Mouse (Mus musculus): ENCODE data around the gene Zfp128. TPM values are rescaled to one million over a fixed set of nuclear protein-coding genes. Genes with fewer than 3 reads are reported as not detected.
"Not testable (repeated sequence)": the region's sequence is repeated elsewhere in the genome, so short reads cannot be mapped to it uniquely, and the experiment has no call there.

Gene Zfp128
- polyA plus RNA-seq, 1 experiment from 2014 or later: 3.1 TPM

DNA sequence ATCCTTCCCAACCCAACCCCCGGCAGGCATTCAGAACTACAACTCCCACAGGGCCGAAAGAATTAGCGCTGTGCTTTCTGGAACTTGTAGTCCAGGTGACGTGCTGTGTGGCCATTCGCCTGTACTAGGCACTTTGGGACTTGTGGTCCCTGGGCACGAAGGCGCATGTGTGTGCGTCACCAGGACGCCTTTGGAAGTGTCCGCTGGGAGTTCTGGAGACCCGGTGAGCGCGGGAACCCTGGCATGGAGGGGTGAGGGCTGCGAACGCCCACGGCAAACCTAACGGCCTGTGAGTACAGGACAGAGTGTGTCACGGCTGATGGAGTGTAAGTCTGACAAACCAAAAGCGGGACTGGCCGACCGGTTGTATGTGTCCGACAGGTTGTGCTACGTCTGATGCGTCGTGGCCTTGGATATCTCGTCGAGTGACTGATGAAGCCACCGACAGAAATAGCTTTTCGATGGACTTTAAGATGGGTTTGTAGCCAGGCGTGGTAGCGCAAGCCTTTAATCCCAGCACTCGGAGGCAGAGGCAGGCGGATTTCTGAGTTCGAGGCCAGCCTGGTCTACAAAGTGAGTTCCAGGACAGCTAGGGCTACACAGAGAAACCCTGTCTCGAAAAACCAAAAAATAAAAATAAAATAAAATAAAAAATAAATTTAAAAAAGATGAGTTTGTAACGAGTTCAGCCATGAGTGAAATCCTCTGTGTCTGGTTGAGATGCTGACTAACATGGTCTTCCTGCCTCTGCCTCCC is 16.9 kb downstream of the Zfp128 start, which contains the start of gene Zscan22:
Gene Zscan22, plus strand, starts transcription at position 161 of the 756 bp plus-strand sequence.
- peak within 1 kb of the TSS; percentile 14; the same call in 1 of the 2 replicates for H3K27ac ChIP-seq
- H3K36me3 ChIP-seq: no peaks in the 10 kb centered on the region
- 5% methylated on average over 36 of the region's 36 CpGs for WGBS

DNA sequence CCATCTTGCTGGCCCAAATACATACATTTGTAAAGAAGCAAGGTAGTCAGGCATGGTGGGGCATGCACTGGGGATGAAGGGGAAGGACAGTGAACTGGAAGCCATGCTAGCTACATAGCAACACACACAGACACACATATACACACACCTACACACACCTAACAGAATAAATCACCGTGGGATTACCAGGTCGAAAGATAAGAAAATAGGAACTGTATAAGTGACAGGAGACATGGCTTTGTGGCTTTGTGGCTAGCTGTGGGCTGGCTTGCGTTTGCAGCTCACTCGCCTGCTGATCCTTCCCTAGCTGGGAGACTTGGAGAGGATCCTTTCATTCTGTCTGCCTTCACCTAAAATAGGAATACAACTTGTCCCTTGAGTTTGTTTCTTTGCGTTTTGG is 20.5 kb downstream of the Zfp128 start:
- Histone ChIP-seq H3K9me3 (no peaks in the 10 kb centered on the region), H3K4me2 (replicated peaks) (no peak overlapping the region), H3K4me1 (replicated peaks) (peaks cover 4% of the 10 kb centered on the region; the same call in 1 of the 2 replicates), H3K4me3 (replicated peaks) (no peak overlapping the region), H3K36me3 (peaks cover 14% of the 10 kb centered on the region), H3K27me3 (replicated peaks) (no peaks in the 10 kb centered on the region), H3K27ac (no peak overlapping the region), H3K9ac (no peak overlapping the region)
- no peak for ATAC-seq
- 92% methylated on average over 5 of the region's 5 CpGs for WGBS

More for the DNA sequence above, 16.9 kb downstream of the Zfp128 start, which contains the start of gene Zscan22:
- H3K4me3 ChIP-seq (replicated peaks): peak within 1 kb of the TSS; percentile 58
- peaks cover 4% of the 10 kb centered on the region; the same call in 1 of the 2 replicates for H3K4me1 ChIP-seq (replicated peaks)
- peak; percentile 99 for ATAC-seq
- peak within 1 kb of the TSS; percentile 56 for H3K4me2 ChIP-seq (replicated peaks)
- no peaks in the 10 kb centered on the region for H3K27me3 ChIP-seq (replicated peaks)
- H3K9me3 ChIP-seq: no peaks in the 10 kb centered on the region
- H3K9ac ChIP-seq: peak within 1 kb of the TSS; percentile 58

DNA sequence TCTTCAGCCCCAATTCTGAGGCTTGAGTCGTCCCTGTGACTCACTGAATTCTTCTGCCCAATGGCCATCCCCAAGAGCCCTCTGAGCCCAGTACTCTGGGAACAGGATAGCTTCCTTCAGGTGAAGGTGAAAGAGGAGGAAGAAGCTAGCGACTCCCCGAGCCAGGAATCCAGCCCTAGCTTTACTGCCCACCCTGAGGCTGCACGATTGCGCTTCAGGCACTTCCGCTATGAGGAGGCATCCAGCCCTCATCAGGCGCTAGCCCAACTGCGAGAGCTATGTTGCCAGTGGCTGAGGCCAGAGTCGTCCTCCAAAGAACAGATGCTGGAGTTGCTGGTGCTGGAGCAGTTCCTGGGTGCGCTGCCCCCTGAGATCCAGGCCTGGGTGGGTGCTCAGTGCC is 22.6 kb downstream of the Zfp128 start:
- H3K4me1 ChIP-seq (replicated peaks): peaks cover 3% of the 10 kb centered on the region; the same call in 1 of the 2 replicates
- no peak overlapping the region for H3K4me3 ChIP-seq (replicated peaks)
- no peak overlapping the region for H3K9ac ChIP-seq
- no peaks in the 10 kb centered on the region for H3K27me3 ChIP-seq (replicated peaks)
- no peak for ATAC-seq
- WGBS: 59% methylated on average over 10 of the region's 10 CpGs
- peaks cover 31% of the 10 kb centered on the region for H3K36me3 ChIP-seq
- H3K27ac ChIP-seq: no peak overlapping the region
- H3K9me3 ChIP-seq: no peaks in the 10 kb centered on the region
- H3K4me2 ChIP-seq (replicated peaks): peak overlapping the region; percentile 17; the same call in 1 of the 2 replicates

DNA sequence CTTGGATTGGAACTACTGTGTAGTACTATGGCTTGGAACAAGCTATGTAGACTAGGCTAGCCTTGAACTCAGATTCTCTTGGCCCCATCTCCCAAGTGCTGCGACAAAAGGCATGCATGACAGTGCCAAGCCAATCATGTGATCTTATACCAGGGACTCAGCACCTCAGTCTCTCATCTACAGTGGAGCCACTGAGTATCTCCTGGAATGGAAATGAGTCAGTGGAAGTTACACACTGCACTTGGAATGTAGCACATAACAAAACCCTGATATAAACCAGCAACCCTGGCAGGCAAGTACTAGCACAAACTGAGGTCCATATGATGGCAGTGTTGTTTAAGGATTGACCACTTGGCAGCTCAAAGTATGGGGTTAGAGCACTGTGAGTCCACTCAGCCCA is 24.2 kb downstream of the Zfp128 start:
- no peak for ATAC-seq
- Histone ChIP-seq H3K27me3 (replicated peaks) (no peaks in the 10 kb centered on the region), H3K4me2 (replicated peaks) (no peak overlapping the region), H3K36me3 (peaks cover 31% of the 10 kb centered on the region), H3K27ac (no peak overlapping the region), H3K9ac (no peak overlapping the region), H3K4me3 (replicated peaks) (no peak overlapping the region), H3K4me1 (replicated peaks) (peaks cover 4% of the 10 kb centered on the region; the same call in 1 of the 2 replicates), H3K9me3 (no peaks in the 10 kb centered on the region)
- WGBS: 86% methylated on average over 1 of the region's 1 CpGs

DNA sequence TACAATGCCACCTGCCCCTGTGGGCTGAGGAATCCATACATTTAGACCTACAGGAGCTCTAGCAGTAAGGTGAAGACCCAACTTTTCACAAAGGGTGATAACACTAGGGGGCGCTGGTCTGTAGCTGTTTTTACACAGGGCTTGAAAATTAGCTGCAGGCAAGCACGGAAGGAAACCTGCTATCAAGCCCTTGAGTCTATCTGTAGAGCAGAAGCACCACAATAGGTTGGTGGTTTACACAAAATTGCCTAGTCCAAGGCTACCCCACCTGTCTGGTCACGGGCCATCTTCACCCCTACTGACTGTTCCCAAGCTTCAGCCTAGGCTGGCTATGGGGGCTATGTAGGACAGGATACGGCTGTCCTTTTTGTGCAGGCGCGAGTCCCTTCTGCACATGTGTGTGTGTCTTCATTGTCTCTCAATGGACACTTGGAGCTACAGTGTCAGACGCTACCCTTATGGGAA is 28.6 kb downstream of the Zfp128 start:
- ATAC-seq: peak; percentile 55
- peaks cover 24% of the 10 kb centered on the region for H3K36me3 ChIP-seq
- no peak overlapping the region for H3K9ac ChIP-seq
- H3K27me3 ChIP-seq (replicated peaks): no peaks in the 10 kb centered on the region
- H3K4me2 ChIP-seq (replicated peaks): peak overlapping the region; percentile 68
- peak overlapping the region; percentile 52; the same call in 1 of the 2 replicates for H3K4me3 ChIP-seq (replicated peaks)
- WGBS: 43% methylated on average over 7 of the region's 7 CpGs
- no peaks in the 10 kb centered on the region for H3K9me3 ChIP-seq
- peak overlapping the region; percentile 86 for H3K27ac ChIP-seq
- peaks cover 4% of the 10 kb centered on the region; the same call in 1 of the 2 replicates for H3K4me1 ChIP-seq (replicated peaks)

DNA sequence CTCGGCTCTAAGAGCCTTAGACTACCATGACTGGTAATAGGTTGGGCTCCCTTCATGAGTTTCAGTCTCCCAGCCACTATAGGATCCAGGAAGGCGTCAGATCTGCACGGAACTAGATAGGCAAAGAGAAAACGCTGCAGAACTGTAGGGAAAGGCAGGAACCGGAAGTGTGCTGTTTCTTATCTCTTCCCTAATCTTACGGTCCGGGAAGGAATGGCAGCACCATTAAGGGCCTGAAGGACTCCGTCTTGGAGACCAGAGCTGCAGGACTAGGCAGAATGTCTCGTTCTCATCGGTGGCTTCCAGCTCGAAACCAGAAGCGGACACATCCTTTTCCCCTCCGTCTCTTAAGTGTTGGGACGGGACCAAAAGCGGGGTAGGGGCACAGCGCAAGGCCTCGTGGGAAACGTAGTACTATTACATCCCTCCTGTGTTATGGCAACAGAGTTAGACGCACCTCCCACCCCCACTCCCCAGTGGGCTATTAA is 29.2 kb downstream of the Zfp128 start:
- WGBS: 8% methylated on average over 19 of the region's 19 CpGs
- Histone ChIP-seq H3K4me3 (replicated peaks) (peak overlapping the region; percentile 52), H3K9me3 (no peaks in the 10 kb centered on the region), H3K27me3 (replicated peaks) (no peaks in the 10 kb centered on the region), H3K36me3 (peaks cover 24% of the 10 kb centered on the region), H3K4me2 (replicated peaks) (peak overlapping the region; percentile 68), H3K4me1 (replicated peaks) (peaks cover 4% of the 10 kb centered on the region; the same call in 1 of the 2 replicates), H3K9ac (peak overlapping the region; percentile 62), H3K27ac (peak overlapping the region; percentile 86)
- ATAC-seq: peak; percentile 89

DNA sequence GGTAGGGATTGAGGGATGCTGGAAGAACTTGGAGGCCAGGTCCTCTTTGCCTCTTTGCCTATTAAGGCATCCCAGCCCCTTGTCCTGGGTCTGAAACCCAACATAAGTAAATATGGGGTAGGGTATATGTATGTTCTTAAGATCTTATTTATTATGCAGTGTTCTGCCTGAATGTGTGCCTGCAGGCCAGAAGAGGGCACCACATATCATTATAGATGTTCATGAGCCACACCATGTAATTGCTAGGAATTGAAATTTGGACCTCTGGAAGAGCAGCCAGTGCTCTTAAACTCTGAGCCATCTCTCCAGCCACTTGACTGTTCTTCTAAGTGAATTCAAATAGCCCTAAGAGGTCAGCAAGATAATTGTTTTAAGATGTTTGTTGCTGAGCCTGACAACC is 32.6 kb downstream of the Zfp128 start:
- Histone ChIP-seq H3K36me3 (no peaks in the 10 kb centered on the region), H3K4me1 (replicated peaks) (peaks cover 4% of the 10 kb centered on the region; the same call in 1 of the 2 replicates), H3K4me2 (replicated peaks) (no peak overlapping the region), H3K4me3 (replicated peaks) (no peak overlapping the region), H3K27me3 (replicated peaks) (no peaks in the 10 kb centered on the region), H3K27ac (no peak overlapping the region), H3K9me3 (no peaks in the 10 kb centered on the region), H3K9ac (no peak overlapping the region)
- no peak for ATAC-seq

DNA sequence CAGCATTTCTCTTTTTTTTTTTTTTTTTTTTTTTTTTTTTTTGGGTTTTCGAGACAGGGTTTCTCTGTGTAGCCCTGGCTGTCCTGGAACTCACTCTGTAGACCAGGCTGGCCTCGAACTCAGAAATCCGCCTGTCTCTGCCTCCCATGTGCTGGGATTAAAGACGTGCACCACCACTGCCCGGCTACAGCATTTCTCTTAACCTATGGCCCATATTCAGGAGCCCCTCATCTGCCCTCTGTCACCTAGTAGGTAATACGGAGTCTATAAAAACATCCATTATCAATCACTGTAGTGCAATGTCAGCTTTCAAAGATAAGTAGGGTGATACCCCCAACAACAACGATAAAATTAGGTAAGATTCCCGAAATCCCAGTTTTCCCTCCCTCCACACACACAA is 39.5 kb downstream of the Zfp128 start:
- 81% methylated on average over 7 of the region's 8 CpGs for WGBS
- not testable (repeated sequence) for H3K27me3 ChIP-seq (replicated peaks); H3K4me2 ChIP-seq (replicated peaks); H3K27ac ChIP-seq; H3K9me3 ChIP-seq; ATAC-seq; H3K4me1 ChIP-seq (replicated peaks); H3K9ac ChIP-seq; H3K4me3 ChIP-seq (replicated peaks)
- peaks cover 22% of the 10 kb centered on the region for H3K36me3 ChIP-seq

DNA sequence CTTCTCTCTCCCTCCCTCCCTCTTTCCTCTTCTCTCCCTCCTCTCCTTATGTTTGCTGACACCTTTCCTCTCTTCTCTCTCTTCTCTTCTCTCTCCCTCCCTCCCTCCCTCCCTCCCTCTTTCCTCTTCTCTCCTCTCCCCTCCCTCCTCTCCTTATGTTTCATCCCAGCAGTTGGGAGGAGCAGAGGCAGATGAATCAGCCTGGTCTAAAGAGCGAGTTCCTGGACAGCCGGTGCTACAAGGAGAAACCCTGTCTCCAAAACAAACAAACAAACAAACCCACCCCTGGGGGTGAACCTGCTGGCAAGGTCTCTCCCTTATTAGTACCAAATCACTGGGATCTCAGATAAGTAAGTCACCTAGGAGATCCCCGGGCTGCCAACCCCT is 40.3 kb downstream of the Zfp128 start:
- Histone ChIP-seq H3K4me1 (replicated peaks) (peaks cover 14% of the 10 kb centered on the region), H3K9me3 (no peaks in the 10 kb centered on the region), H3K4me2 (replicated peaks) (peak overlapping the region; percentile 66), H3K27me3 (replicated peaks) (no peaks in the 10 kb centered on the region), H3K36me3 (peaks cover 30% of the 10 kb centered on the region), H3K9ac (peak overlapping the region; percentile 77), H3K27ac (peak overlapping the region; percentile 92), H3K4me3 (replicated peaks) (peak overlapping the region; percentile 87)
- ATAC-seq: peak; percentile 19
- WGBS: 0% methylated on average over 3 of the region's 3 CpGs

DNA sequence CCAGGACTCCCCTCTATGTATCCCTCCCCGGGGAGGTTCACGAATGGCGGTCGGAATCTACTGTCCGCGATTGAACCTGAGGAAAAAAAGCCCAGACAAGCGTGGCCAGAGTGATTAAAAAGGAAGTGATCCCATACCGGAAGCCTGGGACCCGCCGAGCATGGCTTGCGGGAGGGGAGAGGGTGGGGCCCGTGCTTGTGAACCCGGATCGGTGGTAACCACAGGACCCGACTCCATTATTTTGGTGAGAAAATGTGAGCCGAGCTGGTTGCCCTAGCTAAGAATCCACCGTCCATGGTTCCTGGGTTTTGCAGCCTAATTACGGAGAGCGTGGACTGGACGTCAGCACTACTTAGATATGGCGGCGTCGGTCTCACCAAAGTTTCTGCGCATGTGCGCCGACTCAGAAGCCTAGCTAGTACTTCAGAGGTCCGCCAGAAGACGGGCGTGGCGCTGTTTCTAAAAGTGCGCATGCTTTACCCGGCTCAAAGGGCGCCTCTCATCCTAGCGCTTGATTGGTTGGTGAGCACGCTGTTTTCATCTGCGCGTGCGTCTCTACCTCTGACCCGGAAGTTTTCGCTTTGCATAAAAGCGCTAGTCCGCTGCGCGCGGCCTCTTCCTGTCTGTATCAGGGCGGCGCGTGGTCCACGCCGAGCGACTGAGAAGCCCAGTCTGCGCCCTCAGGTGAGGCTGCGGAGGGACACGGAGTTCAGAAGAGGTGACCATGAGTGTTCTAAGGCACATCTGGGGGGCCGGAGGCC is 40.9 kb downstream of the Zfp128 start, which contains the start of gene Rps5:
Gene Rps5, plus strand, starts transcription at position 586 of the 761 bp plus-strand sequence.
- peak; percentile 98 for ATAC-seq
- peak within 1 kb of the TSS; percentile 83 for H3K9ac ChIP-seq
- H3K27me3 ChIP-seq (replicated peaks): no peaks in the 10 kb centered on the region; the same call in 1 of the 2 replicates
- peaks cover 36% of the 10 kb centered on the region for H3K36me3 ChIP-seq
- peak within 1 kb of the TSS; percentile 73 for H3K4me2 ChIP-seq (replicated peaks)
- peak within 1 kb of the TSS; percentile 87 for H3K4me3 ChIP-seq (replicated peaks)
- peaks cover 14% of the 10 kb centered on the region for H3K4me1 ChIP-seq (replicated peaks)
- H3K27ac ChIP-seq: peak within 1 kb of the TSS; percentile 92
- H3K9me3 ChIP-seq: no peaks in the 10 kb centered on the region
- under 1% methylated on average over 55 of the region's 55 CpGs for WGBS

DNA sequence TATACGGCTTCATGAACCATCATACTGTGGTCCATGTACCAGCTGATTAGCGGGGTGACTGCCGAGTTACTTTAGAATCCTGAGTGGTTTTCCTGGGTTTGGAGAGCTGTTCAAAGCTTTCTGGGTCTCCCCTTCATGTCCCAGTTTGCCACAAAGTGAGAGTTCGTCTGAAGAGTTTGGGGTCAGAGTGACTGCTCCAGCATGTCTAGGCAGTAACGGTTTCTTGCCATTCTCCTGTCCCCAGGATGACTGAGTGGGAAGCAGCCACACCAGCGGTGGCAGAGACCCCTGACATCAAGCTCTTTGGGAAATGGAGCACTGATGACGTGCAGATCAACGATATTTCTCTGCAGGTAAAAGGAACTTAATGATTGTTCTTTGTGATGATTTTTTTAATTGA is 41.8 kb downstream of the Zfp128 start:
- no peaks in the 10 kb centered on the region; the same call in 1 of the 2 replicates for H3K27me3 ChIP-seq (replicated peaks)
- no peak for ATAC-seq
- H3K4me2 ChIP-seq (replicated peaks): peak overlapping the region; percentile 73
- peaks cover 18% of the 10 kb centered on the region for H3K4me1 ChIP-seq (replicated peaks)
- 3% methylated on average over 8 of the region's 8 CpGs for WGBS
- peak overlapping the region; percentile 83 for H3K9ac ChIP-seq
- H3K36me3 ChIP-seq: peaks cover 38% of the 10 kb centered on the region
- H3K4me3 ChIP-seq (replicated peaks): peak overlapping the region; percentile 87
- H3K27ac ChIP-seq: no peak overlapping the region
- H3K9me3 ChIP-seq: no peaks in the 10 kb centered on the region

DNA sequence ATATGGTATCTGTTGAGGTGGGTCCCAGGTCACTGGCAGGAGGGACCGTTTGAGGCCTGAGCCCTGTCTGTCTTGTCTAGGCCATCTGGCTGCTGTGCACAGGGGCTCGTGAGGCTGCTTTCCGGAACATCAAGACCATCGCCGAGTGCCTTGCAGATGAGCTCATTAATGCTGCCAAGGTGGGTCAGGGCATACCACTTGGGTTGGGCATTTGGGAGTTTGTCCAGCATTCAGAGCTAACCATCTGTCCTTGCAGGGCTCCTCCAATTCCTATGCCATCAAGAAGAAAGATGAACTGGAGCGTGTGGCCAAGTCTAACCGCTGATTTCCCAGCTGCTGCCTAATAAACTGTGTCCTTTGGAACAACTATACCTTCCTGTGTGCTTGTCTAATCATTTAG is 45.3 kb downstream of the Zfp128 start:
- H3K4me3 ChIP-seq (replicated peaks): no peak overlapping the region
- no peaks in the 10 kb centered on the region for H3K9me3 ChIP-seq
- H3K27me3 ChIP-seq (replicated peaks): peaks cover 4% of the 10 kb centered on the region
- H3K27ac ChIP-seq: no peak overlapping the region
- no peak overlapping the region for H3K4me2 ChIP-seq (replicated peaks)
- H3K9ac ChIP-seq: no peak overlapping the region
- no peak for ATAC-seq
- H3K4me1 ChIP-seq (replicated peaks): peaks cover 27% of the 10 kb centered on the region
- WGBS: 81% methylated on average over 7 of the region's 7 CpGs
- H3K36me3 ChIP-seq: peaks cover 38% of the 10 kb centered on the region
